Mouse (Mus musculus) telencephalon, adult 2 months (tissue): ENCODE results near the gene Gpr1.
"Not testable (repeated sequence)": the region's sequence is repeated elsewhere in the genome, so short reads cannot be mapped to it uniquely, and the experiment has no call there.

ENCODE experiments used
- DNase-seq: peaks from one replicate; pipeline ENCODE4 v3.0.0-alpha.2; 2011; ENCODE audit warnings: low read depth, low spot score

The Gpr1 gene

GRCm38 (mm10) chr1:63181019-63181418 lies 33.3 kb downstream of the Gpr1 start:
- DNase-seq = peak; percentile 92

- DNase-seq = not testable (repeated sequence)
Measured at GRCm38 (mm10) chr1:63180575-63180974, 33.8 kb downstream of the Gpr1 start.

GRCm38 (mm10) chr1:63180122-63180521 lies 34.2 kb downstream of the Gpr1 start:
- no peak for DNase-seq

- DNase-seq = no peak
Measured at GRCm38 (mm10) chr1:63178308-63178707, 36.0 kb downstream of the Gpr1 start.

GRCm38 (mm10) chr1:63176604-63177421 lies 37.5 kb downstream of the Gpr1 start, which contains the start of the genes Eef1b2 and Ndufs1:
TSS of gene Eef1b2 (plus strand) at chr1:63176825.
TSS of gene Ndufs1 (minus strand) at chr1:63176833.
- peak; percentile 99 for DNase-seq

- DNase-seq = no peak
Measured at GRCm38 (mm10) chr1:63176259-63176603, 38.1 kb downstream of the Gpr1 start.

GRCm38 (mm10) chr1:63175853-63176252 lies 38.5 kb downstream of the Gpr1 start:
- no peak for DNase-seq

- no peak for DNase-seq
Measured at GRCm38 (mm10) chr1:63168638-63169037, 45.7 kb downstream of the Gpr1 start.

- no peak for DNase-seq
Measured at GRCm38 (mm10) chr1:63140231-63140630, 74.1 kb downstream of the Gpr1 start.

- DNase-seq = not testable (repeated sequence)
Measured at GRCm38 (mm10) chr1:63138586-63138985, 75.8 kb downstream of the Gpr1 start.

GRCm38 (mm10) chr1:63137971-63138370 lies 76.4 kb downstream of the Gpr1 start:
- DNase-seq = no peak

GRCm38 (mm10) chr1:63134530-63134929 lies 79.8 kb downstream of the Gpr1 start:
- no peak for DNase-seq
